Mouse (Mus musculus): ENCODE measurements around the gene Mcf2l. TPM values are rescaled to one million over a fixed set of nuclear protein-coding genes. Genes with fewer than 3 reads are reported as not detected.

Gene Mcf2l
- total RNA-seq, 2 experiments from 2014 or later = 22.9 to 27.4 TPM

GRCm38 (mm10) chr8:12994468-12994867 is 120.9 kb downstream of the Mcf2l start:
- DNase-seq = no peak

GRCm38 (mm10) chr8:12995481-12995880 is 121.9 kb downstream of the Mcf2l start:
- DNase-seq = no peak

GRCm38 (mm10) chr8:12996831-12997275 is 123.2 kb downstream of the Mcf2l start:
- peak; percentile 63 for DNase-seq

GRCm38 (mm10) chr8:12998331-12998730 is 124.7 kb downstream of the Mcf2l start:
- DNase-seq = no peak

GRCm38 (mm10) chr8:12999793-13000192 is 126.2 kb downstream of the Mcf2l start:
- DNase-seq = no peak

- no peak for DNase-seq
Observed at GRCm38 (mm10) chr8:13007458-13007857, 133.9 kb downstream of the Mcf2l start.

GRCm38 (mm10) chr8:13010313-13010712 is 136.7 kb downstream of the Mcf2l start:
- DNase-seq = no peak

GRCm38 (mm10) chr8:13019560-13019959 is 146.0 kb downstream of the Mcf2l start:
- no peak for DNase-seq

GRCm38 (mm10) chr8:13021830-13022229 is 148.2 kb downstream of the Mcf2l start:
- no peak for DNase-seq

- DNase-seq = no peak
Observed at GRCm38 (mm10) chr8:13025487-13026224, 152.1 kb downstream of the Mcf2l start, which contains the start of gene F7. TSS of gene F7 (plus strand) at chr8:13026034.

GRCm38 (mm10) chr8:13027615-13028014 is 154.0 kb downstream of the Mcf2l start:
- no peak for DNase-seq

- no peak for DNase-seq
Observed at GRCm38 (mm10) chr8:13028482-13028881, 154.9 kb downstream of the Mcf2l start.

- no peak for DNase-seq
Observed at GRCm38 (mm10) chr8:13036346-13036812, 162.8 kb downstream of the Mcf2l start.

GRCm38 (mm10) chr8:13037015-13037414 is 163.4 kb downstream of the Mcf2l start, which contains the start of gene F10:
TSS of gene F10 (plus strand) at chr8:13037308.
- no peak for DNase-seq

- no peak for DNase-seq
Observed at GRCm38 (mm10) chr8:13037569-13037968, 164.0 kb downstream of the Mcf2l start.

GRCm38 (mm10) chr8:13039054-13039453 is 165.4 kb downstream of the Mcf2l start:
- no peak for DNase-seq

GRCm38 (mm10) chr8:13041459-13041858 is 167.9 kb downstream of the Mcf2l start:
- no peak for DNase-seq

GRCm38 (mm10) chr8:13047652-13048051 is 174.0 kb downstream of the Mcf2l start:
- DNase-seq = no peak

- DNase-seq = no peak
Observed at GRCm38 (mm10) chr8:13050550-13050949, 176.9 kb downstream of the Mcf2l start.

- DNase-seq = no peak
Observed at GRCm38 (mm10) chr8:13057351-13057750, 183.7 kb downstream of the Mcf2l start.

GRCm38 (mm10) chr8:13060441-13061150 is 187.0 kb downstream of the Mcf2l start, which contains the start of gene Proz:
TSS of gene Proz (plus strand) at chr8:13060914.
- no peak for DNase-seq

- DNase-seq = no peak
Observed at GRCm38 (mm10) chr8:13063112-13063511, 189.5 kb downstream of the Mcf2l start.
